Mouse (Mus musculus): ENCODE results near the gene Mtif3.

Mtif3 gene

DNA sequence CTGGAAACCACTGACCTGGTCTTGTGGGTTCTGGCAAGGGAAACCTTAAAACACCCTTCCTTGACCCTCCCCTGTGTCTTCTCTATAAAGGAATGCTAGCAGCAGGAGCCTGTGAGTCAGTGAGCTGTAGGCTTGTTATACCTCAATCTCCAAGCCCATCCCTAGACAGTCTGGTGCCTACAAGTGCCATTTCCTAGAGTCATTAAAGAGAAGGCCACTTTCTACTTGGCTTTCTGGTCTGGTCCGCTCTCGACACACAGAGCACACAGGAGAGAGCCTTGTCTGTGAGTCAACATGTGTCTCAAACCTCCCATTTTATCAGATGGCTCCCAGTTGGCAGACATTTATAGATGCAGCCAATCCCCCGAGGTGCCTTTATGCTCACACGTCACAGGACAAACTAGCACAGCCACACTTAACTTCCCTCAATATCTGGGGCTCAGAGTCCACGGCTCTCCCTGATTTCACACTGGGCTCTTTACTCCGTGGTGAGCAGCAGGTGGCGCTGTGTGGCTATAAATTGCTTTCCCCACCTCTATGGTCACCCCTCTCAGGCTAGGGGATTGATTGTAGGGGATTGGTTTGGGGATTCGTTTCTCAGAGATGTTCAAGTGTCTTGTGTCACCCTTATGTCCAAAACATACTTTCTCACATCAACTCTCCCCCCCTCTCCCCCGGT is 49.4 kb downstream of the Mtif3 start:
- DNase-seq, result peak; percentile 63

DNA sequence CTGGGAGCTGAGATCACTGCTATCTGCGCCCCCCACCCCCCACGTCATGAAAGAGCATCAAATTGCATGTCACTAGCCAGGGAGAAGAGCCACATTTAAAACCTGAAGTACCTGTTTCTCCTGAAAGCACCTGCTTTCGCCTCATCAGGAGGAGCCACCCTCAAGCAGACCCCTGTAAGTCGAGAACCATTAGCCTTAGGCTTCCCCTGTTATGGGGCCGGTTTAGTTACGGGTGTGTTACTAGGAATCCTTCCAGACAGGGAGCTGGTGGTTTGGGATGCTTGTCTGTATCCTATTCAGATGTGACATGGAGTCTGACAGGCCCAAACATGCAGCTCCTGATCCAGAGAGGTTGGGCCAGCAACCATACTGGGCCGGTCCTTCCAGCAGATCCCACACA is 50.2 kb downstream of the Mtif3 start:
- no peak for DNase-seq

DNA sequence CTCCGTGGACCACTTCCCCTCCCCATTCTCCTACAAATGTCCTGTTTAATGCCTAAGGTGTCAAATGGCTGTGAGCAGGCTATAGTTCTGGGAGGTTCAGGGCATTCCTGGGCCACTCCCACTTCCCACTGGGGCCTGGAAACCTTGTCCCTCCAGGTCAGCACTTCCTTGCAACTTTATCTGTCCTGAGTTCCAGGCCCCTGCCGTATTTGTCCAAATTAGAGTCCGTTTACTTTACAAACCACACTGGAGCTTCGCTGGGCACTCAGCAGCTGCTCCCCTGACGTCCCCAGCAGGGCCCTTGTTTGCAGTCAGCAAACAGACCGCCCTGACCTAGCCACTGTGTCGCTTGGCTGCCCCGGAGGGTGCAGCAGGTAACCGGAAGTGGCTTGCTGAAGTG is 51.4 kb downstream of the Mtif3 start:
- DNase-seq, result no peak

DNA sequence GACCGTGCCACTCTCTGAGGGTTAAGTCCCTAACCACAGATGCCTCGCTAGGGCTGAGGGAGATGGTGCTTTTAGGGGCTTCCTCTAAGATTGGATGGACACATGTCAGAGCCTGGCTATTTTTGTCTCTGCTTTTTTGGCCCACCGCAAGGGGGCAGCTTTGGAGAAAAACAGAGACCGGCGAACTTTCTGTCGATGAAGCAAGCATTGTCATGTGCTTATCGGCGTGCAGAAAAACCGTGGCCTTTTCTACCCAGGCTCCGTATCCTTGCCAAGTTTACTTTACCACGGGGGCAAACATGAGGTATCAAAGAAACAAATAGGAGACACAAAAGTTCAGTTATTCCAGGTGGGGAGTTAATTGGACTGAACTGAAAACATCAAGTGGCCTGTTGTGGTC is 55.0 kb downstream of the Mtif3 start:
- DNase-seq, result no peak

DNA sequence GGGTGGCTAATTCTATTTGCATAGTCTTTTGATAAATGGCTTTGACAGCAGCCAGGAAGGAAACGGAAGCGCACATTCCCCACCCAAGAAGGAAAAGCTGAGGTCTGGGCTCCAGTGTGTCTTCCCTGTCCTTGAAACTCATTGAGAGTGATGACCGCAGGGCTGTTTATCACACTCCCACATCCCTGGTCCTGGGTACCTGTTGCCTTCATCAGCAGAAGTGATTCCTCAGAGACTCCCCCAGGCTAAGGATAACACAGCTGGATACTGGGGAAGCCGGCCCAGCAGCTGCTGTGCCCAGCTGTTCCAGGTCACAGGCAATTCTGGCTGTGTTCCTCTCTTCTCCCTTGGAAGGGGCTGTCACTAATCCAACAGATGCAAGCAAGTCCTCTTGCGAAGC is 56.1 kb downstream of the Mtif3 start:
- peak; percentile 17 for DNase-seq

DNA sequence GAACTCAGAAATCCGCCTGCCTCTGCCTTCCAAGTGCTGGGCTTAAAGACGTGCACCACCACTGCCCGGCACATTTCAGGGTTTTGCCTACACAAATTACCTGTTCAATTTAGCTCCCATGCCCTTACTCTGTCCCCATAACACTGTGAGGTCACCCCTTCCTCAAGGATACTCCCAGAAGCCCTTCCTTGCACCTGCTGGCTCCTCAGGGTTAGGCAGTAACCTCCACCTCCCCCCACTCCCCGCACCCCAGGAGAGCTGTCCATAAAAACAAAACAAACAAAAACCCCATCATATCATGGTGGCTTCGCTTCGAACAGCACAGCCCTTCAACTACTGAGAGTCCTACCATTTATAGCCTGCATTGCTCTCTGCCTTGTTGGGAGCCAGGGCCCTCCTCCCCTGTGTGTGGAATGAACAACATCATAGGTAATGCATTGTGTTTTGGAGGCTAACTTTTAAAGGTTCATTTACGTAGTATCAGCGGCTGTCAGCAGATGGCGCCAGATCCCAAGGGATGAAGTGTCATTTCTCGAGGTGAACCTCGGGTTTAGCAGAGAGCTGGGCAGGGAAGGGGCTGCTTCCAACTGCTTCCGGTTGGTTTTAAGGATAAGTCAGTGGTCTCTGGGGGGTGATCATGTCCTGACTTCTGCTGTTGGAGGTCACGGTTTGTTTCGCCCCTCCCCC is 58.0 kb downstream of the Mtif3 start:
- DNase-seq, result peak; percentile 80

DNA sequence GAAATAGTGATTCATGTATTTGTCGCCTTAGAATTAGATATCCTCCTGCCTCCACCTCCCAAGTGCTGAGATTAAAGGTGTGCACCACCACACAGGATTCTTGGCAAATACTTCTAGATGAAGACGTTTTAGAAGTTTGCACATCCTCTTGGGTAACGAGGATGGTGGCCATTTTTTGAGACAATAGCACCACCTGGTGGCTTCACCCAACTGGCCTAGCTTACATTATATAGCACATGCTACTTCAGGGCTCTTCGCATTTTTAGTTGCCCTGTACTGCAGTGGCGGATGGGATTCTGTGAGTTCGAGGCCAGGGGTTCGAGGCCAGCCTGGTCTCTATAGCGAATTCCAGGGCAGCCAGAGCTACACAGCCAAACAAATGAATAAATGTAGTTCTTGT is 59.2 kb downstream of the Mtif3 start:
- DNase-seq, result peak; percentile 80
